Mouse (Mus musculus) MEL (cell line): ENCODE data around the gene Fam189b.

Experiments
- CTCF ChIP-seq, 3 experiments: IDR thresholded peaks in 2 of 3; conservative IDR thresholded peaks in 1 of 3; 2 replicates each; pipeline ENCODE4 v1.5.1; 2011 to 2012; ENCODE audit warnings: low read length in 3 of 3, low read depth in 2 of 3, mild to moderate bottlenecking in 2 of 3, improper control_type of control experiment in 1 of 3, inconsistent platforms in 1 of 3, mixed read lengths in 1 of 3, moderate library complexity in 1 of 3; ENCODE audit not compliant: control insufficient read depth in 1 of 3, insufficient read depth in 1 of 3, poor library complexity in 1 of 3, severe bottlenecking in 1 of 3
- E2F4 ChIP-seq: IDR thresholded peaks from 2 replicates; pipeline ENCODE4 v1.6.1; 2011; ENCODE audit warnings: low read depth, low read length, improper control_type of control experiment, borderline replicate concordance
- EP300 ChIP-seq, 2 experiments: IDR thresholded peaks; 2 replicates each; pipeline ENCODE4 v1.6.1; 2011; ENCODE audit warnings: improper control_type of control experiment in 2 of 2, low read length in 2 of 2, low read depth in 1 of 2, mild to moderate bottlenecking in 1 of 2
- MAX ChIP-seq: IDR thresholded peaks from 2 replicates; pipeline ENCODE4 v1.6.1; 2011; ENCODE audit warnings: low read length, improper control_type of control experiment
- MAZ ChIP-seq: IDR thresholded peaks from 2 replicates; pipeline ENCODE4 v1.6.1; 2012; ENCODE audit warnings: low read depth, mild to moderate bottlenecking, inconsistent platforms, low read length, improper control_type of control experiment
- POLR2A ChIP-seq, 2 experiments: IDR thresholded peaks; 2 replicates each; pipeline ENCODE4 v1.6.1; 2011 to 2012; ENCODE audit warnings: low read length in 2 of 2, mild to moderate bottlenecking in 2 of 2, control low read depth in 1 of 2, improper control_type of control experiment in 1 of 2, low read depth in 1 of 2, moderate library complexity in 1 of 2; ENCODE audit not compliant: control insufficient read depth in 1 of 2, insufficient read depth in 1 of 2, poor library complexity in 1 of 2
- RAD21 ChIP-seq: IDR thresholded peaks from 2 replicates; pipeline ENCODE4 v1.6.1; 2011; ENCODE audit warnings: mild to moderate bottlenecking, low read depth, low read length, improper control_type of control experiment
- TBP ChIP-seq: IDR thresholded peaks from 2 replicates; pipeline ENCODE4 v1.8.0; 2011; ENCODE audit warnings: low read depth, low read length, improper control_type of control experiment
- TCF12 ChIP-seq: IDR thresholded peaks from 2 replicates; pipeline ENCODE4 v1.6.1; 2014; ENCODE audit warnings: low read depth, mild to moderate bottlenecking, inconsistent platforms, low read length, improper control_type of control experiment, moderate library complexity
- USF1 ChIP-seq: IDR thresholded peaks from 2 replicates; pipeline ENCODE4 v1.6.1; 2014; ENCODE audit warnings: low read depth, mild to moderate bottlenecking, inconsistent platforms, low read length, improper control_type of control experiment, moderate library complexity

DNA sequence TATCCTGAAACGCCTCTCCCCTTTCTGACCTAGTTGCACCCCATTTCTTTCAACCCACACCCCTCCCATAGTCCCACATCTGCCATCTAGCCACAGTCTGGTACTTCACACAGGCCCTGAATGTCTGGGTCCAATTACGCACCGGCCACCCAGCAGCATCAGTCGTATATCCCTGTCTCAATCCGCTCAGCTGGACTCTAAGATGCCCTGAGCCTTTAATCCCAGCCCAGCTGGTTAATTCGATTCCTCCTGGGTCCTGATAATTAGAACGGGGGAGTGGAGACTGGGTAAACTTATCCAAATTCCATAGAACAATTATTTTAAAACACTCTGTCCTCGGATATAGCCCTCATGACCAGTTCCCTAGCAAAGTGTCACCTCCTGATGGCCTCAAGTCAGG, 37.4 kb upstream of the Fam189b start:
- TF ChIP-seq CTCF (IDR thresholded peaks at IDR 0.05 in 2 of 3, conservative IDR thresholded peaks at IDR 0.05 in 1 of 3; ENCODE audit: control insufficient read depth in 1 of 3, insufficient read depth in 1 of 3, low read depth in 2 of 3, low read length in 3 of 3, poor library complexity in 1 of 3, severe bottlenecking in 1 of 3) (no peak), MAX (no peak), EP300 (IDR thresholded peaks at IDR 0.05; ENCODE audit: low read depth in 1 of 2, low read length in 2 of 2) (no peak), RAD21 (no peak), TCF12 (no peak), MAZ (no peak), E2F4 (no peak), POLR2A (IDR thresholded peaks at IDR 0.05; ENCODE audit: control insufficient read depth in 1 of 2, insufficient read depth in 1 of 2, low read depth in 1 of 2, low read length in 2 of 2, poor library complexity in 1 of 2) (no peak), USF1 (no peak), TBP (no peak)
